Mouse (Mus musculus): ENCODE results near the gene Trmt10b.

Trmt10b gene

GRCm38 (mm10) chr4:45296662-45297564 is at the start of gene Trmt10b:
Trmt10b (plus strand) TSS chr4:45297127.
- in situ Hi-C loops (cut with MboI; ENCODE audit: low sequenced_read_pairs) = loop anchor here (25.0 kb wide), 1 partner anchor 285 kb away; the partner anchor contains the start of genes Polr1e and Zbtb5

GRCm38 (mm10) chr4:45251265-45251664 is 45.7 kb upstream of the Trmt10b start:
- in situ Hi-C loops (cut with MboI; ENCODE audit: low sequenced_read_pairs) = no loop called here

- in situ Hi-C loops (cut with MboI; ENCODE audit: low sequenced_read_pairs) = no loop called here
These were observed 44.1 kb upstream of the Trmt10b start for GRCm38 (mm10) chr4:45252861-45253262.

GRCm38 (mm10) chr4:45253839-45254601 is 42.9 kb upstream of the Trmt10b start:
- in situ Hi-C loops (cut with MboI; ENCODE audit: low sequenced_read_pairs) = no loop called here

GRCm38 (mm10) chr4:45259232-45259832 is 37.6 kb upstream of the Trmt10b start:
- in situ Hi-C loops (cut with MboI; ENCODE audit: low sequenced_read_pairs) = no loop called here

- in situ Hi-C loops (cut with MboI; ENCODE audit: low sequenced_read_pairs) = no loop called here
These were observed 35.4 kb upstream of the Trmt10b start for GRCm38 (mm10) chr4:45261551-45261950.

GRCm38 (mm10) chr4:45267883-45268282 is 29.0 kb upstream of the Trmt10b start:
- in situ Hi-C loops (cut with MboI; ENCODE audit: low sequenced_read_pairs) = no loop called here

GRCm38 (mm10) chr4:45271041-45271452 is 25.9 kb upstream of the Trmt10b start:
- in situ Hi-C loops (cut with MboI; ENCODE audit: low sequenced_read_pairs) = no loop called here

- in situ Hi-C loops (cut with MboI; ENCODE audit: low sequenced_read_pairs) = loop anchor here (25.0 kb wide), 1 partner anchor 263 kb away; the partner anchor contains the start of genes Polr1e and Zbtb5
These were observed 21.2 kb upstream of the Trmt10b start for GRCm38 (mm10) chr4:45275770-45276169.

- in situ Hi-C loops (cut with MboI; ENCODE audit: low sequenced_read_pairs) = loop anchor here (25.0 kb wide), 1 partner anchor 267 kb away; the partner anchor contains the start of genes Polr1e and Zbtb5
These were observed 17.6 kb upstream of the Trmt10b start for GRCm38 (mm10) chr4:45279292-45279691.

- in situ Hi-C loops (cut with MboI; ENCODE audit: low sequenced_read_pairs) = loop anchor here (10.0 to 25.0 kb wide), 2 partner anchors 175 to 268 kb away; partner anchors contain the start of genes Polr1e, Tomm5 and Zbtb5
These were observed 16.9 kb upstream of the Trmt10b start for GRCm38 (mm10) chr4:45279981-45280548.

GRCm38 (mm10) chr4:45286318-45286717 is 10.6 kb upstream of the Trmt10b start:
- in situ Hi-C loops (cut with MboI; ENCODE audit: low sequenced_read_pairs) = loop anchor here (10.0 to 25.0 kb wide), 2 partner anchors 182 to 274 kb away; partner anchors contain the start of genes Polr1e, Tomm5 and Zbtb5

- in situ Hi-C loops (cut with MboI; ENCODE audit: low sequenced_read_pairs) = loop anchor here (10.0 to 25.0 kb wide), 2 partner anchors 183 to 276 kb away; partner anchors contain the start of genes Polr1e, Tomm5 and Zbtb5
These were observed 9.0 kb upstream of the Trmt10b start for GRCm38 (mm10) chr4:45287906-45288305.

GRCm38 (mm10) chr4:45305536-45305935 is 8.6 kb downstream of the Trmt10b start:
- in situ Hi-C loops (cut with MboI; ENCODE audit: low sequenced_read_pairs) = no loop called here

- in situ Hi-C loops (cut with MboI; ENCODE audit: low sequenced_read_pairs) = no loop called here
These were observed 11.1 kb downstream of the Trmt10b start for GRCm38 (mm10) chr4:45308046-45308445.

GRCm38 (mm10) chr4:45308606-45309005 is 11.7 kb downstream of the Trmt10b start:
- in situ Hi-C loops (cut with MboI; ENCODE audit: low sequenced_read_pairs) = no loop called here

- in situ Hi-C loops (cut with MboI; ENCODE audit: low sequenced_read_pairs) = no loop called here
These were observed 14.1 kb downstream of the Trmt10b start for GRCm38 (mm10) chr4:45311056-45311455.

- in situ Hi-C loops (cut with MboI; ENCODE audit: low sequenced_read_pairs) = no loop called here
These were observed 23.4 kb downstream of the Trmt10b start for GRCm38 (mm10) chr4:45320159-45320816.

GRCm38 (mm10) chr4:45331139-45331538 is 34.2 kb downstream of the Trmt10b start:
- in situ Hi-C loops (cut with MboI; ENCODE audit: low sequenced_read_pairs) = no loop called here

GRCm38 (mm10) chr4:45332466-45332865 is 35.5 kb downstream of the Trmt10b start:
- in situ Hi-C loops (cut with MboI; ENCODE audit: low sequenced_read_pairs) = no loop called here

Measured in CH12F3 (cell line).